Mouse (Mus musculus): ENCODE data around the gene Knstrn. TPM values are rescaled to one million over a fixed set of nuclear protein-coding genes. Genes with fewer than 3 reads are reported as not detected.

Knstrn gene
- total and polyA plus RNA-seq, 3 experiments, result 80.6 to 138 (median 132) TPM

DNA sequence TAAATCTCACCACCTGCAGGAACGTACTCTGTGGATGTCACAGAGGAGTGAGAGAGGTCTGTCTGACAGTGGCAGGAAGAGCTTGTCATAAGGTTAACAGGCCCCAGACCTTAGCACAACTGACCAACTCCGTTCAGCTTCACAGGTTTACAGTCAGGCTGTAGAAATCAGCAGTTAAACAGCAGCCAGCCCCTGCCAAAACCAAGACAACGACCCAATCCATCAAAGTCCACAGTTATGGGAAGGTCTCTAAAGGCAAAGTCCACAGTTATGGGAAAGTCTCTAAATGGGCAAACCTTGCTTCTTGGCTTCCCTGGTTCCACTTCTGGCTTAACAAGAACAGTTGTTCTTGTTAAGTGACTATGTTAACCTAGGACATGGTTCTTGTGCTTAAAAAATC lies 30.6 kb downstream of the Knstrn start:
- H3K4me1 ChIP-seq (ENCODE audit: control insufficient read depth in 1 of 2, insufficient read depth in 2 of 2, low read length in 2 of 2), result peaks cover 2 to 11% of the 10 kb centered on the region in 2 experiments; a peak in 3 of 4 replicates
- no peaks in the 10 kb centered on the region for H3K9me3 ChIP-seq (replicated peaks; ENCODE audit: insufficient read depth, low read length)
- H3K27ac ChIP-seq (ENCODE audit: control insufficient read depth, low read depth, low read length), result no peak overlapping the region
- TF ChIP-seq ZNF384 (IDR thresholded peaks at IDR 0.05; ENCODE audit: low read depth, low read length), result no peak
- TF ChIP-seq JUND (IDR thresholded peaks at IDR 0.05; ENCODE audit: low read depth, low read length), result no peak
- no peak for TF ChIP-seq MXI1 (IDR thresholded peaks at IDR 0.05; ENCODE audit: low read depth, low read length)
- TF ChIP-seq POLR2A (IDR thresholded peaks at IDR 0.05; ENCODE audit: control insufficient read depth in 1 of 2, insufficient read depth in 1 of 2, low read depth in 1 of 2, low read length in 2 of 2, poor library complexity in 1 of 2), result no peak
- no peak for TF ChIP-seq POLR2AphosphoS5 (IDR thresholded peaks at IDR 0.05; ENCODE audit: borderline replicate concordance, low read depth, low read length)
- no peak for TF ChIP-seq ELF1 (IDR thresholded peaks at IDR 0.05; ENCODE audit: low read depth, low read length)
- TF ChIP-seq MEF2A (IDR thresholded peaks at IDR 0.05; ENCODE audit: extremely low read depth, insufficient replicate concordance, low read depth, low read length, poor library complexity, severe bottlenecking), result no peak
- no peak for TF ChIP-seq ETS1 (IDR thresholded peaks at IDR 0.05; ENCODE audit: low read depth, low read length)
- TF ChIP-seq NRF1 (IDR thresholded peaks at IDR 0.05; ENCODE audit: insufficient read depth, low read depth, low read length, poor library complexity, severe bottlenecking), result no peak
- TF ChIP-seq UBTF (IDR thresholded peaks at IDR 0.05; ENCODE audit: borderline replicate concordance, insufficient read depth, low read depth, low read length), result no peak
- no peak for TF ChIP-seq CTCF (IDR thresholded peaks at IDR 0.05 in 2 of 3, conservative IDR thresholded peaks at IDR 0.05 in 1 of 3; ENCODE audit: control insufficient read depth in 1 of 3, insufficient read depth in 1 of 3, low read depth in 2 of 3, low read length in 3 of 3, poor library complexity in 1 of 3, severe bottlenecking in 1 of 3)
- no peak for TF ChIP-seq ZC3H11A (IDR thresholded peaks at IDR 0.05; ENCODE audit: low read depth, low read length)
- TF ChIP-seq KAT2A (conservative IDR thresholded peaks at IDR 0.05; ENCODE audit: low read depth, low read length), result no peak
- TF ChIP-seq RAD21 (IDR thresholded peaks at IDR 0.05; ENCODE audit: low read depth, low read length), result no peak
- no peaks in the 10 kb centered on the region for H3K79me2 ChIP-seq (ENCODE audit: control insufficient read depth, insufficient read depth, low read length, poor library complexity)
- no peak overlapping the region for H3K9ac ChIP-seq (ENCODE audit: control insufficient read depth, low read depth, low read length, poor library complexity, severe bottlenecking)
- H3K27me3 ChIP-seq (ENCODE audit: control insufficient read depth in 1 of 2, insufficient read depth in 2 of 2, low read length in 2 of 2), result no peaks in the 10 kb centered on the region
- H3K36me3 ChIP-seq (ENCODE audit: control insufficient read depth in 1 of 2, insufficient read depth in 2 of 2, low read length in 2 of 2), result peaks cover 0 to 10% of the 10 kb centered on the region in 2 experiments; a peak in 2 of 4 replicates
- no peak for DNase-seq (ENCODE audit: low read depth, low spot score)
- H3K4me3 ChIP-seq (ENCODE audit: control insufficient read depth in 1 of 2, insufficient read depth in 1 of 2, low read depth in 2 of 2, low read length in 2 of 2), result no peak overlapping the region

DNA sequence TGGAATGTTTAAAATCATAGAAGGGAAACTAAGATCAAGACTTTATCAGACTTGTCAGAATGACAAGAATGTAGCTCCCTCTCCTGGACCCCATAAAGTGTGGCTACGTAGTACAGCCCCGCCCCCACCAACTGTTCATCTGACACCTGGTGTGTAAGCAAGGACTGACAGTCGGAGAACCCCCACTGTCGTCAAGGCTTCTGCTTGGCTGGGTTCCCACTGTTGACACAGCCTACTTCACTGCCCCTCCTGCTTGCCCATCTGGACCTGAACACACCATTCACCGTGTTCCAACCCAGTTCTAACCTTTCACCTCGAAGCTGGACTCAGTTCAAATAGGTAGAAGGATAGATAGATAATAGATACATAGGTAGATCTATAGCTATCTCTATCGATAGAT lies 32.4 kb downstream of the Knstrn start:
- no peak for DNase-seq (ENCODE audit: low read depth, low spot score)

More for the DNA sequence above, 32.4 kb downstream of the Knstrn start:
- Histone ChIP-seq H3K4me1 (ENCODE audit: control insufficient read depth in 1 of 2, insufficient read depth in 2 of 2, low read length in 2 of 2) (peaks cover 2 to 10% of the 10 kb centered on the region in 2 experiments; a peak in 3 of 4 replicates), H3K36me3 (ENCODE audit: control insufficient read depth in 1 of 2, insufficient read depth in 2 of 2, low read length in 2 of 2) (peaks cover 0 to 10% of the 10 kb centered on the region in 2 experiments; a peak in 2 of 4 replicates), H3K27me3 (ENCODE audit: control insufficient read depth in 1 of 2, insufficient read depth in 2 of 2, low read length in 2 of 2) (no peaks in the 10 kb centered on the region), H3K4me3 (ENCODE audit: control insufficient read depth in 1 of 2, insufficient read depth in 1 of 2, low read depth in 2 of 2, low read length in 2 of 2) (no peak overlapping the region), H3K79me2 (ENCODE audit: control insufficient read depth, insufficient read depth, low read length, poor library complexity) (no peaks in the 10 kb centered on the region), H3K27ac (ENCODE audit: control insufficient read depth, low read depth, low read length) (no peak overlapping the region), H3K9me3 (replicated peaks; ENCODE audit: insufficient read depth, low read length) (no peaks in the 10 kb centered on the region), H3K9ac (ENCODE audit: control insufficient read depth, low read depth, low read length, poor library complexity, severe bottlenecking) (no peak overlapping the region)
- TF ChIP-seq MYC (IDR thresholded peaks at IDR 0.05; ENCODE audit: low read depth, low read length), result no peak
- no peak for TF ChIP-seq SIN3A (IDR thresholded peaks at IDR 0.05; ENCODE audit: low read length)
- TF ChIP-seq MAZ (IDR thresholded peaks at IDR 0.05; ENCODE audit: low read depth, low read length), result no peak
- TF ChIP-seq USF2 (IDR thresholded peaks at IDR 0.05; ENCODE audit: borderline replicate concordance in 1 of 2, insufficient read depth in 1 of 2, low read depth in 1 of 2, low read length in 2 of 2), result no peak
- no peak for TF ChIP-seq TCF12 (IDR thresholded peaks at IDR 0.05; ENCODE audit: low read depth, low read length)
- TF ChIP-seq HCFC1 (IDR thresholded peaks at IDR 0.05; ENCODE audit: low read depth, low read length), result no peak
- TF ChIP-seq MEF2A (IDR thresholded peaks at IDR 0.05; ENCODE audit: extremely low read depth, insufficient replicate concordance, low read depth, low read length, poor library complexity, severe bottlenecking), result no peak
- TF ChIP-seq USF1 (IDR thresholded peaks at IDR 0.05; ENCODE audit: low read depth, low read length), result no peak
- TF ChIP-seq BHLHE40 (IDR thresholded peaks at IDR 0.05; ENCODE audit: borderline replicate concordance, low read depth, low read length), result no peak
- TF ChIP-seq JUND (IDR thresholded peaks at IDR 0.05; ENCODE audit: low read depth, low read length), result no peak
- no peak for TF ChIP-seq ZKSCAN1 (IDR thresholded peaks at IDR 0.05; ENCODE audit: low read depth, low read length)
- no peak for TF ChIP-seq UBTF (IDR thresholded peaks at IDR 0.05; ENCODE audit: borderline replicate concordance, insufficient read depth, low read depth, low read length)
- TF ChIP-seq RCOR1 (IDR thresholded peaks at IDR 0.05; ENCODE audit: low read depth, low read length), result no peak
- no peak for TF ChIP-seq GATA1 (IDR thresholded peaks at IDR 0.05; ENCODE audit: low read depth, low read length)
- no peak for TF ChIP-seq CHD1 (IDR thresholded peaks at IDR 0.05; ENCODE audit: low read depth, low read length)
- no peak for TF ChIP-seq NRF1 (IDR thresholded peaks at IDR 0.05; ENCODE audit: insufficient read depth, low read depth, low read length, poor library complexity, severe bottlenecking)
- TF ChIP-seq GABPA (IDR thresholded peaks at IDR 0.05; ENCODE audit: low read depth, low read length), result no peak

Measured in MEL (cell line).